Mouse (Mus musculus): ENCODE results near the gene Setd2.

DNA sequence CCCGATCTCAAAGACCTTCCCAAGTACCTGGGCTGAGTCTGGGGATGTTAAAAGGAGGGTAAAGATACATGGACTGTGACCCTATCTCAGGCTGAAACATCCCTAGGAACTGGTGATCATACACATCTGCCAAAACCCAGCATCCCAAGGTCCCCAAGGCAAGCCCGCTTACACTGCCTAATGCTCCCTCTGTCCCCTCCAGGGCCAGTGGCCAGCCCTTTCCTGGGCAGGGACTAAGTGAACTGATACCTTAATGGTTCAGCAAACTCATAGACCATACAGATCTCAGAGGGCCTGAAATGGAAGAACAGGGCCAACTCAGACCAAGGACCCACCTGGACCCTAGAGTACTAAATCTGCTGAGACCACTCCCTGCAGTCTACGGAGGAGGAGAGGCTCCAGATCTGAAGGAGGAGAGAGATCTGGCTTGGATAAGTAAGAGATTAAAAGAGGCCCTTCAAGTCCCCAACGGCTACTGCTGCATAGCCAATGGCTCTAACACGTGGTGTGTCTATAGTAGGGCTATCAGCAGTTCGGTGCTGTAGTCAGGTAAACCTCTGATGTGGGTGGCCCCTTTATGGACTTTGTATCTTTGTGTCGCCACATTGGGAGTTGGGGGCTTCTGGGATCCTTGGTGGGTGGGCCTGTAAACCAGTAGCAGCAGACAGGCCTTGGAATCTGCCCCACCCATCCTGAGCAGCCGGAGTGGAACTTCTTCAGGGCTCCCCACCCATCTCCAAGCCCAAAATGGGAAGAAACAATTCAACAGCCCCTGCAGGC lies 91.2 kb downstream of the Setd2 start:
- no peak for TF ChIP-seq POLR2A (IDR thresholded peaks at IDR 0.05; ENCODE audit: borderline replicate concordance, insufficient read depth, low read length)
- no peak for TF ChIP-seq CTCF (IDR thresholded peaks at IDR 0.05; ENCODE audit: borderline replicate concordance, insufficient read depth, low read depth, low read length)
